Mouse (Mus musculus) cortical plate, adult 2 months (tissue): ENCODE data around the gene Fmnl1. TPM values are rescaled to one million over a fixed set of nuclear protein-coding genes. Genes with fewer than 3 reads are reported as not detected.

Source experiments
- H3K27ac ChIP-seq: fragments of 200-500 bp; 2 replicates; pipeline ENCODE4 v1.5.1; 2012; ENCODE audit warnings: low read length, control low read depth, inconsistent platforms; ENCODE audit not compliant: insufficient read depth
- H3K4me1 ChIP-seq: fragments of 200-500 bp; 2 replicates; pipeline ENCODE4 v1.6.1; 2011; ENCODE audit warnings: low read length; ENCODE audit not compliant: control insufficient read depth, insufficient read depth
- H3K4me3 ChIP-seq: fragments of 200-500 bp; 2 replicates; pipeline ENCODE4 v1.5.1; 2011; ENCODE audit warnings: mild to moderate bottlenecking, low read length, control low read depth; ENCODE audit not compliant: insufficient read depth
- CTCF ChIP-seq: fragments of 200-500 bp; IDR thresholded peaks from 2 replicates; pipeline ENCODE4 v1.5.1; 2011; ENCODE audit warnings: mild to moderate bottlenecking, control low read depth, low read length; ENCODE audit not compliant: insufficient read depth; ENCODE audit errors: extremely low read depth
- POLR2A ChIP-seq: fragments of 200-500 bp; IDR thresholded peaks from 2 replicates; pipeline ENCODE4 v1.6.1; 2011; ENCODE audit warnings: mild to moderate bottlenecking, low read length, control low read depth; ENCODE audit not compliant: insufficient read depth; ENCODE audit errors: extremely low read depth
- polyA plus RNA-seq: library from polyadenylated mRNA; depleted of rRNA; stranded (reverse); fragments of >200 nt; gene quantifications from 2 replicates; pipeline ENCODE4 v1.2.3, GENCODE M21; 2012

Gene Fmnl1
- polyA plus RNA-seq, 1 experiment: 133 TPM

GRCm38 (mm10) chr11:103197340-103197739 is 26.4 kb downstream of the Fmnl1 start:
- H3K4me1 ChIP-seq: peaks cover 5% of the 10 kb centered on the region
- H3K4me3 ChIP-seq: 0 out of 2 replicates have a peak overlapping the region, but pooled peaks have one; percentile 0
- no peak for TF ChIP-seq CTCF
- no peak for TF ChIP-seq POLR2A
- H3K27ac ChIP-seq: peak overlapping the region; percentile 13

GRCm38 (mm10) chr11:103198339-103198738 is 27.4 kb downstream of the Fmnl1 start:
- Histone ChIP-seq H3K27ac (peak overlapping the region; percentile 13; the same call in 1 of the 2 replicates), H3K4me3 (no peak overlapping the region; the same call in 1 of the 2 replicates), H3K4me1 (peaks cover 5% of the 10 kb centered on the region)
- TF ChIP-seq POLR2A (no peak), CTCF (no peak)

GRCm38 (mm10) chr11:103198911-103199803 is 28.2 kb downstream of the Fmnl1 start:
- Histone ChIP-seq H3K27ac (peak overlapping the region; percentile 89), H3K4me3 (peak overlapping the region; percentile 31), H3K4me1 (peaks cover 5% of the 10 kb centered on the region)
- peak; percentile 32; the same call in 1 of the 2 replicates for TF ChIP-seq POLR2A
- TF ChIP-seq CTCF: no peak

- Histone ChIP-seq H3K4me3 (no peak overlapping the region), H3K4me1 (peaks cover 5% of the 10 kb centered on the region), H3K27ac (peak overlapping the region; percentile 48)
- no peak for TF ChIP-seq CTCF
- no peak for TF ChIP-seq POLR2A
Observed at GRCm38 (mm10) chr11:103201664-103202063, 30.8 kb downstream of the Fmnl1 start.

GRCm38 (mm10) chr11:103202376-103202775 is 31.5 kb downstream of the Fmnl1 start:
- Histone ChIP-seq H3K4me3 (no peak overlapping the region), H3K27ac (no peak overlapping the region), H3K4me1 (peaks cover 5% of the 10 kb centered on the region)
- TF ChIP-seq CTCF (no peak), POLR2A (no peak)

- no peak overlapping the region for H3K4me3 ChIP-seq
- H3K27ac ChIP-seq: no peak overlapping the region
- TF ChIP-seq CTCF: no peak
- no peak for TF ChIP-seq POLR2A
- no peaks in the 10 kb centered on the region for H3K4me1 ChIP-seq
Observed at GRCm38 (mm10) chr11:103206203-103206602, 35.3 kb downstream of the Fmnl1 start.

GRCm38 (mm10) chr11:103208458-103208857 is 37.6 kb downstream of the Fmnl1 start, which contains the start of gene 1700023F06Rik:
1700023F06Rik (minus strand) TSS chr11:103208558.
- no peak within 1 kb of the TSS for H3K27ac ChIP-seq
- H3K4me1 ChIP-seq: no peaks in the 10 kb centered on the region
- H3K4me3 ChIP-seq: no peak within 1 kb of the TSS
- no peak for TF ChIP-seq CTCF
- no peak for TF ChIP-seq POLR2A

- TF ChIP-seq POLR2A (no peak), CTCF (no peak)
- H3K27ac ChIP-seq: no peak overlapping the region
- no peaks in the 10 kb centered on the region for H3K4me1 ChIP-seq
- H3K4me3 ChIP-seq: no peak overlapping the region
Observed at GRCm38 (mm10) chr11:103210291-103210690, 39.4 kb downstream of the Fmnl1 start.

- Histone ChIP-seq H3K27ac (no peak overlapping the region), H3K4me3 (no peak overlapping the region), H3K4me1 (no peaks in the 10 kb centered on the region)
- no peak for TF ChIP-seq CTCF
- TF ChIP-seq POLR2A: no peak
Observed at GRCm38 (mm10) chr11:103213712-103214111, 42.8 kb downstream of the Fmnl1 start.

- Histone ChIP-seq H3K27ac (no peak overlapping the region), H3K4me3 (no peak overlapping the region), H3K4me1 (no peaks in the 10 kb centered on the region; the same call in 1 of the 2 replicates)
- TF ChIP-seq POLR2A: no peak
- no peak for TF ChIP-seq CTCF
Observed at GRCm38 (mm10) chr11:103215355-103215754, 44.4 kb downstream of the Fmnl1 start.
